Mouse (Mus musculus) liver, postnatal 0 days (tissue): ENCODE data around the gene Cacnb3. TPM values are rescaled to one million over a fixed set of nuclear protein-coding genes. Genes with fewer than 3 reads are reported as not detected.

Experiments
- ATAC-seq: fragments of 200-750 bp; cut with Nextera tagmentation; 2 replicates; pipeline ENCODE4 v1.8.0; 2017; ENCODE audit warnings: mild to moderate bottlenecking, moderate library complexity
- DNase-seq: peaks from one replicate; pipeline ENCODE4 v3.0.0-alpha.2; 2016
- H3K27ac ChIP-seq: fragments of 300-500 bp; sonication (generic); 2 replicates; pipeline ENCODE4 v1.5.1; 2014; ENCODE audit warnings: antibody characterized with exemption, moderate library complexity, mild to moderate bottlenecking, low read depth
- H3K27me3 ChIP-seq: fragments of 300-500 bp; sonication (generic); 2 replicates; pipeline ENCODE4 v1.6.1; 2014; ENCODE audit warnings: low read length, control low read depth, mixed read lengths; ENCODE audit not compliant: insufficient read depth
- H3K36me3 ChIP-seq: fragments of 300-500 bp; sonication (generic); replicated peaks from 2 replicates; pipeline ENCODE4 v1.6.1; 2014; ENCODE audit warnings: mild to moderate bottlenecking, control low read depth, low read length, moderate library complexity, mixed read lengths; ENCODE audit not compliant: insufficient read depth
- H3K4me1 ChIP-seq: fragments of 300-500 bp; sonication (generic); 2 replicates; pipeline ENCODE4 v1.6.1; 2014; ENCODE audit warnings: antibody characterized with exemption, mild to moderate bottlenecking, control low read depth; ENCODE audit not compliant: insufficient read depth
- H3K4me2 ChIP-seq: fragments of 300-500 bp; sonication (generic); 2 replicates; pipeline ENCODE4 v1.6.1; 2014; ENCODE audit warnings: low read depth, mild to moderate bottlenecking, low read length, moderate library complexity, mixed read lengths
- H3K4me3 ChIP-seq: fragments of 300-500 bp; sonication (generic); 2 replicates; pipeline ENCODE4 v1.5.1; 2014; ENCODE audit warnings: low read depth, low read length
- H3K9ac ChIP-seq: fragments of 300-500 bp; sonication (generic); replicated peaks from 2 replicates; pipeline ENCODE4 v1.6.1; 2014; ENCODE audit warnings: mild to moderate bottlenecking, moderate library complexity
- H3K9me3 ChIP-seq: fragments of 300-500 bp; sonication (generic); 2 replicates; pipeline ENCODE4 v1.6.1; 2016; ENCODE audit warnings: mild to moderate bottlenecking, control low read depth, low read length, mixed read lengths
- CTCF ChIP-seq: sonication (generic); IDR thresholded peaks from 2 replicates; pipeline ENCODE4 v1.5.1; 2016; ENCODE audit warnings: antibody characterized with exemption, low read depth
- EP300 ChIP-seq: IDR thresholded peaks from 2 replicates; pipeline ENCODE4 v1.6.1; 2016; ENCODE audit warnings: antibody characterized with exemption, low read depth, mild to moderate bottlenecking
- WGBS: fragments of 180-500 bp; shearing (Covaris S2); extraction: QIAGEN DNeasy Blood & Tissue Kit; methylation state at CpG from one replicate; pipeline ENCODE4 v1.1.7; 2014; ENCODE audit not compliant: insufficient replicate concordance; 5-methylcytosine and 5-hydroxymethylcytosine counted together
- polyA plus RNA-seq: library from polyadenylated mRNA; unstranded; fragments of >200 nt; fragmentation: Nextera tagmentation; extraction: Ambion mirVana; gene quantifications from 2 replicates; pipeline ENCODE4 v1.2.1, GENCODE M21; 2015

Gene Cacnb3
- polyA plus RNA-seq, 1 experiment from 2014 or later = 0.58 TPM

GRCm38 (mm10) chr15:98614551-98614950 lies 16.1 kb upstream of the Cacnb3 start:
- no peak overlapping the region for H3K4me2 ChIP-seq

GRCm38 (mm10) chr15:98614971-98615370 lies 15.7 kb upstream of the Cacnb3 start:
- no peaks in the 10 kb centered on the region for H3K36me3 ChIP-seq
- H3K27ac ChIP-seq = no peak overlapping the region
- WGBS = 54% methylated on average over 6 of the region's 6 CpGs
- TF ChIP-seq EP300 = no peak
- TF ChIP-seq CTCF = no peak
- H3K9ac ChIP-seq = no peak overlapping the region
- no peak overlapping the region for H3K4me3 ChIP-seq
- peaks cover 7% of the 10 kb centered on the region; the same call in 1 of the 2 replicates for H3K27me3 ChIP-seq
- ATAC-seq (no peak), DNase-seq (no peak)
- peaks cover 8% of the 10 kb centered on the region for H3K4me1 ChIP-seq
- H3K4me2 ChIP-seq = no peak overlapping the region
- H3K9me3 ChIP-seq = no peaks in the 10 kb centered on the region

More at GRCm38 (mm10) chr15:98614551-98614950, 16.1 kb upstream of the Cacnb3 start:
- Histone ChIP-seq H3K27ac (0 out of 2 replicates have a peak overlapping the region, but pooled peaks have one; percentile 13), H3K4me1 (peaks cover 8% of the 10 kb centered on the region), H3K9ac (no peak overlapping the region), H3K36me3 (no peaks in the 10 kb centered on the region), H3K4me3 (no peak overlapping the region), H3K27me3 (peaks cover 7% of the 10 kb centered on the region; the same call in 1 of the 2 replicates), H3K9me3 (no peaks in the 10 kb centered on the region)
- WGBS = 54% methylated on average over 9 of the region's 9 CpGs
- TF ChIP-seq EP300 (no peak), CTCF (no peak)
- DNase-seq (peak; percentile 57), ATAC-seq (no peak)

- Histone ChIP-seq H3K4me3 (no peak overlapping the region), H3K4me1 (peaks cover 4% of the 10 kb centered on the region), H3K4me2 (no peak overlapping the region), H3K9ac (no peak overlapping the region), H3K27ac (no peak overlapping the region), H3K9me3 (no peaks in the 10 kb centered on the region), H3K27me3 (peaks cover 7% of the 10 kb centered on the region; the same call in 1 of the 2 replicates), H3K36me3 (no peaks in the 10 kb centered on the region)
- TF ChIP-seq CTCF (no peak), EP300 (no peak)
- WGBS = 74% methylated on average over 6 of the region's 6 CpGs
- no peak for DNase-seq
- ATAC-seq = no peak
Observed at GRCm38 (mm10) chr15:98615751-98616150, 14.9 kb upstream of the Cacnb3 start.

- Histone ChIP-seq H3K36me3 (no peaks in the 10 kb centered on the region), H3K4me2 (peak overlapping the region; percentile 44), H3K4me1 (peaks cover 4% of the 10 kb centered on the region), H3K27ac (no peak overlapping the region), H3K4me3 (0 out of 2 replicates have a peak overlapping the region, but pooled peaks have one; percentile 17), H3K27me3 (peaks cover 7% of the 10 kb centered on the region; the same call in 1 of the 2 replicates), H3K9me3 (no peaks in the 10 kb centered on the region), H3K9ac (peak overlapping the region; percentile 34; the same call in 1 of the 2 replicates)
- TF ChIP-seq CTCF = no peak
- TF ChIP-seq EP300 = no peak
- WGBS = 52% methylated on average over 20 of the region's 20 CpGs
- ATAC-seq = peak; percentile 66
- DNase-seq = no peak
Observed at GRCm38 (mm10) chr15:98616362-98617175, 14.1 kb upstream of the Cacnb3 start.

GRCm38 (mm10) chr15:98617176-98617537 lies 13.5 kb upstream of the Cacnb3 start:
- Histone ChIP-seq H3K36me3 (no peaks in the 10 kb centered on the region), H3K9me3 (no peaks in the 10 kb centered on the region), H3K9ac (peak overlapping the region; percentile 34; the same call in 1 of the 2 replicates), H3K27me3 (peaks cover 9% of the 10 kb centered on the region; the same call in 1 of the 2 replicates), H3K4me2 (peak overlapping the region; percentile 44), H3K4me3 (0 out of 2 replicates have a peak overlapping the region, but pooled peaks have one; percentile 17), H3K27ac (no peak overlapping the region), H3K4me1 (peaks cover 4% of the 10 kb centered on the region)
- peak; percentile 73 for ATAC-seq
- 1% methylated on average over 12 of the region's 12 CpGs for WGBS
- TF ChIP-seq CTCF = peak; percentile 93
- no peak for TF ChIP-seq EP300
- peak; percentile 85 for DNase-seq

GRCm38 (mm10) chr15:98622199-98622598 lies 8.4 kb upstream of the Cacnb3 start:
- TF ChIP-seq EP300 = no peak
- no peak for TF ChIP-seq CTCF
- no peak overlapping the region for H3K4me2 ChIP-seq

More at GRCm38 (mm10) chr15:98622199-98622598, 8.4 kb upstream of the Cacnb3 start:
- Histone ChIP-seq H3K36me3 (no peaks in the 10 kb centered on the region), H3K4me1 (no peaks in the 10 kb centered on the region; the same call in 1 of the 2 replicates), H3K4me3 (no peak overlapping the region), H3K9me3 (no peaks in the 10 kb centered on the region), H3K27ac (no peak overlapping the region), H3K9ac (no peak overlapping the region), H3K27me3 (peaks cover 39% of the 10 kb centered on the region)
- WGBS = 9% methylated on average over 7 of the region's 7 CpGs
- ATAC-seq (no peak), DNase-seq (no peak)
